Mouse (Mus musculus): ENCODE results near the gene Hoxd8. TPM values are rescaled to one million over a fixed set of nuclear protein-coding genes. Genes with fewer than 3 reads are reported as not detected.

Gene Hoxd8
- polyA plus RNA-seq, 1 experiment = 43.0 TPM

GRCm38 (mm10) chr2:74698201-74699052 lies 6.0 kb upstream of the Hoxd8 start:
- no peak for DNase-seq (ENCODE audit: low read depth)

GRCm38 (mm10) chr2:74699053-74699430 lies 5.4 kb upstream of the Hoxd8 start:
- DNase-seq (ENCODE audit: low read depth) = no peak

- no peak for DNase-seq (ENCODE audit: low read depth)
Measured at GRCm38 (mm10) chr2:74699664-74700545, 4.5 kb upstream of the Hoxd8 start.

GRCm38 (mm10) chr2:74700546-74701112 lies 3.8 kb upstream of the Hoxd8 start:
- no peak for DNase-seq (ENCODE audit: low read depth)

GRCm38 (mm10) chr2:74701949-74702819 lies 2.2 kb upstream of the Hoxd8 start:
- DNase-seq (ENCODE audit: low read depth) = no peak

- no peak for DNase-seq (ENCODE audit: low read depth)
Measured at GRCm38 (mm10) chr2:74702820-74703219, 1.6 kb upstream of the Hoxd8 start.

- no peak for DNase-seq (ENCODE audit: low read depth)
Measured at GRCm38 (mm10) chr2:74703317-74703716, 1.1 kb upstream of the Hoxd8 start.

- no peak for DNase-seq (ENCODE audit: low read depth)
Measured at GRCm38 (mm10) chr2:74703720-74704392, 559 bp upstream of the Hoxd8 start.

GRCm38 (mm10) chr2:74704999-74705466 lies 618 bp downstream of the Hoxd8 start:
- no peak for DNase-seq (ENCODE audit: low read depth)

- DNase-seq (ENCODE audit: low read depth) = no peak
Measured at GRCm38 (mm10) chr2:74705467-74706089, 1.2 kb downstream of the Hoxd8 start.

- DNase-seq (ENCODE audit: low read depth) = no peak
Measured at GRCm38 (mm10) chr2:74706393-74706960, 2.1 kb downstream of the Hoxd8 start.

GRCm38 (mm10) chr2:74707599-74707998 lies 3.2 kb downstream of the Hoxd8 start:
- no peak for DNase-seq (ENCODE audit: low read depth)

- no peak for DNase-seq (ENCODE audit: low read depth)
Measured at GRCm38 (mm10) chr2:74708676-74709075, 4.3 kb downstream of the Hoxd8 start.

GRCm38 (mm10) chr2:74709465-74710419 lies 5.3 kb downstream of the Hoxd8 start:
- no peak for DNase-seq (ENCODE audit: low read depth)

- no peak for DNase-seq (ENCODE audit: low read depth)
Measured at GRCm38 (mm10) chr2:74710929-74711543, 6.6 kb downstream of the Hoxd8 start.

GRCm38 (mm10) chr2:74711721-74712621 lies 7.6 kb downstream of the Hoxd8 start, which contains the start of the genes Hoxd3 and Hoxd4:
Gene Hoxd3, plus strand, starts transcription at chr2:74711927.
Gene Hoxd4, plus strand, starts transcription at chr2:74711929.
- no peak for DNase-seq (ENCODE audit: low read depth)
